Mouse (Mus musculus) CH12.LX (cell line): ENCODE results near the gene Myo19.

ENCODE experiments used
- CTCF ChIP-seq, 2 experiments: IDR thresholded peaks in 1 of 2; conservative IDR thresholded peaks in 1 of 2; 2 replicates each; pipeline ENCODE4 v1.5.1; 2011 to 2012; ENCODE audit warnings: low read depth in 2 of 2, low read length in 2 of 2, improper control_type of control experiment in 1 of 2, inconsistent platforms in 1 of 2, mild to moderate bottlenecking in 1 of 2, moderate library complexity in 1 of 2
- E2F4 ChIP-seq: IDR thresholded peaks from 2 replicates; pipeline ENCODE4 v1.6.1; 2011; ENCODE audit warnings: low read depth, low read length, improper control_type of control experiment; ENCODE audit not compliant: insufficient replicate concordance
- EP300 ChIP-seq: IDR thresholded peaks from 2 replicates; pipeline ENCODE4 v1.6.1; 2011; ENCODE audit warnings: low read length, improper control_type of control experiment
- JUN ChIP-seq: IDR thresholded peaks from 2 replicates; pipeline ENCODE4 v1.6.1; 2011; ENCODE audit warnings: low read depth, mild to moderate bottlenecking, low read length, improper control_type of control experiment, moderate library complexity; ENCODE audit not compliant: insufficient read depth
- JUND ChIP-seq: conservative IDR thresholded peaks from 2 replicates; pipeline ENCODE4 v1.6.1; 2011; ENCODE audit warnings: low read depth, low read length, improper control_type of control experiment
- KAT2A ChIP-seq: IDR thresholded peaks from 2 replicates; pipeline ENCODE4 v1.6.1; 2012; ENCODE audit warnings: low read length, improper control_type of control experiment, inconsistent platforms; ENCODE audit not compliant: insufficient replicate concordance
- MXI1 ChIP-seq: IDR thresholded peaks from 2 replicates; pipeline ENCODE4 v1.6.1; 2011; ENCODE audit warnings: mild to moderate bottlenecking, low read depth, low read length, improper control_type of control experiment
- NRF1 ChIP-seq: IDR thresholded peaks from 2 replicates; pipeline ENCODE4 v1.6.1; 2014; ENCODE audit warnings: low read depth, mild to moderate bottlenecking, inconsistent platforms, low read length, improper control_type of control experiment, moderate library complexity
- PAX5 ChIP-seq: IDR thresholded peaks from 2 replicates; pipeline ENCODE4 v1.6.1; 2012; ENCODE audit warnings: low read length, inconsistent platforms, mixed read lengths
- POLR2A ChIP-seq: IDR thresholded peaks from 2 replicates; pipeline ENCODE4 v1.6.1; 2011; ENCODE audit warnings: low read depth, mild to moderate bottlenecking, improper control_type of control experiment, low read length
- USF1 ChIP-seq: IDR thresholded peaks from 2 replicates; pipeline ENCODE4 v1.6.1; 2014; ENCODE audit warnings: low read depth, mild to moderate bottlenecking, inconsistent platforms, low read length, improper control_type of control experiment
- ZKSCAN1 ChIP-seq: IDR thresholded peaks from 2 replicates; pipeline ENCODE4 v1.6.1; 2012; ENCODE audit warnings: low read depth, inconsistent platforms, low read length, improper control_type of control experiment, borderline replicate concordance
- ZNF384 ChIP-seq: IDR thresholded peaks from 2 replicates; pipeline ENCODE4 v1.6.1; 2012; ENCODE audit warnings: low read depth, low read length, improper control_type of control experiment, inconsistent platforms

- no peak for TF ChIP-seq CTCF (conservative IDR thresholded peaks at IDR 0.05 in 1 of 2, IDR thresholded peaks at IDR 0.05 in 1 of 2; ENCODE audit: low read depth in 2 of 2, low read length in 2 of 2)
- TF ChIP-seq EP300 = no peak
- no peak for TF ChIP-seq E2F4
- TF ChIP-seq MXI1 = no peak
- TF ChIP-seq USF1 = no peak
- TF ChIP-seq ZNF384 = no peak
- TF ChIP-seq POLR2A = no peak
- TF ChIP-seq NRF1 = no peak
- TF ChIP-seq ZKSCAN1 = no peak
- TF ChIP-seq JUN = no peak
- no peak for TF ChIP-seq KAT2A
- TF ChIP-seq PAX5 = no peak
- TF ChIP-seq JUND = no peak
Measured at GRCm38 (mm10) chr11:84948526-84948925, 68.6 kb downstream of the Myo19 start.
